Mouse (Mus musculus) liver, embryonic 13.5 days (tissue): ENCODE data around the gene Ube2d2b. TPM values are rescaled to one million over a fixed set of nuclear protein-coding genes. Genes with fewer than 3 reads are reported as not detected.

Experiments used
- ATAC-seq: fragments of 200-750 bp; cut with Nextera tagmentation; 2 replicates; pipeline ENCODE4 v1.8.0; 2017; ENCODE audit warnings: low read depth, mild to moderate bottlenecking, moderate number of reproducible peaks, moderate library complexity
- DNase-seq: peaks from one replicate; pipeline ENCODE4 v3.0.0; 2022
- H3K27ac ChIP-seq: fragments of 300-500 bp; sonication (generic); 2 replicates; pipeline ENCODE4 v1.5.1; 2015; ENCODE audit warnings: moderate library complexity, mild to moderate bottlenecking, inconsistent platforms
- H3K27me3 ChIP-seq: fragments of 300-500 bp; sonication (generic); 2 replicates; pipeline ENCODE4 v1.6.1; 2015; ENCODE audit warnings: mild to moderate bottlenecking, inconsistent platforms
- H3K36me3 ChIP-seq: fragments of 300-500 bp; sonication (generic); 2 replicates; pipeline ENCODE4 v1.6.1; 2015; ENCODE audit warnings: mild to moderate bottlenecking, inconsistent platforms
- H3K4me1 ChIP-seq: fragments of 300-500 bp; sonication (generic); replicated peaks from 2 replicates; pipeline ENCODE4 v1.6.1; 2015; ENCODE audit warnings: inconsistent platforms
- H3K4me2 ChIP-seq: fragments of 300-500 bp; sonication (generic); 2 replicates; pipeline ENCODE4 v1.6.1; 2015; ENCODE audit warnings: inconsistent platforms, mild to moderate bottlenecking, moderate library complexity
- H3K4me3 ChIP-seq: fragments of 300-500 bp; sonication (generic); replicated peaks from 2 replicates; pipeline ENCODE4 v1.5.1; 2015; ENCODE audit warnings: mild to moderate bottlenecking, inconsistent platforms
- H3K9ac ChIP-seq: fragments of 300-500 bp; sonication (generic); 2 replicates; pipeline ENCODE4 v1.6.1; 2015; ENCODE audit warnings: mild to moderate bottlenecking, inconsistent platforms
- H3K9me3 ChIP-seq: fragments of 300-500 bp; sonication (generic); replicated peaks from 2 replicates; pipeline ENCODE4 v1.6.1; 2016; ENCODE audit warnings: inconsistent platforms
- WGBS: fragments of 180-500 bp; shearing (Covaris S2); methylation state at CpG from one replicate; pipeline ENCODE4 v1.1.7; 2015; ENCODE audit not compliant: insufficient replicate concordance; 5-methylcytosine and 5-hydroxymethylcytosine counted together
- polyA plus RNA-seq: library from polyadenylated mRNA; unstranded; fragments of >200 nt; fragmentation: Nextera tagmentation; extraction: Ambion mirVana; gene quantifications from 2 replicates; pipeline ENCODE4 v1.2.1, GENCODE M21; 2015

Ube2d2b gene
- polyA plus RNA-seq, 1 experiment from 2014 or later: 0.09 TPM

GRCm38 (mm10) chr5:107807496-107807895 lies 22.4 kb upstream of the Ube2d2b start:
- no peak overlapping the region for H3K27ac ChIP-seq
- DNase-seq: no peak
- H3K9me3 ChIP-seq: no peaks in the 10 kb centered on the region
- no peaks in the 10 kb centered on the region for H3K4me1 ChIP-seq
- peaks cover 49% of the 10 kb centered on the region for H3K36me3 ChIP-seq
- 85% methylated on average over 4 of the region's 4 CpGs for WGBS
- H3K9ac ChIP-seq: no peak overlapping the region
- no peak overlapping the region for H3K4me2 ChIP-seq
- no peak for ATAC-seq
- H3K27me3 ChIP-seq: no peaks in the 10 kb centered on the region
- H3K4me3 ChIP-seq: no peak overlapping the region

- H3K4me3 ChIP-seq: no peak overlapping the region
- WGBS: 85% methylated on average over 2 of the region's 2 CpGs
- no peak overlapping the region for H3K9ac ChIP-seq
- ATAC-seq (no peak), DNase-seq (no peak)
- H3K36me3 ChIP-seq: peaks cover 82% of the 10 kb centered on the region
- H3K4me1 ChIP-seq: no peaks in the 10 kb centered on the region
- no peak overlapping the region for H3K27ac ChIP-seq
- no peaks in the 10 kb centered on the region for H3K27me3 ChIP-seq
- no peak overlapping the region for H3K4me2 ChIP-seq
- H3K9me3 ChIP-seq: no peaks in the 10 kb centered on the region
Measured at GRCm38 (mm10) chr5:107814651-107815050, 15.2 kb upstream of the Ube2d2b start.

GRCm38 (mm10) chr5:107822521-107822920 lies 7.4 kb upstream of the Ube2d2b start:
- Histone ChIP-seq H3K4me2 (no peak overlapping the region), H3K27me3 (no peaks in the 10 kb centered on the region), H3K4me1 (peaks cover 15% of the 10 kb centered on the region), H3K36me3 (peaks cover 25% of the 10 kb centered on the region), H3K27ac (no peak overlapping the region), H3K9ac (no peak overlapping the region), H3K9me3 (no peaks in the 10 kb centered on the region), H3K4me3 (no peak overlapping the region)
- DNase-seq: no peak
- WGBS: 76% methylated on average over 1 of the region's 1 CpGs
- peak; percentile 47 for ATAC-seq

- no peak overlapping the region for H3K4me3 ChIP-seq
- WGBS: 83% methylated on average over 3 of the region's 3 CpGs
- no peak overlapping the region for H3K27ac ChIP-seq
- H3K27me3 ChIP-seq: no peaks in the 10 kb centered on the region
- no peak overlapping the region for H3K9ac ChIP-seq
- DNase-seq (no peak), ATAC-seq (no peak)
- H3K4me1 ChIP-seq: peaks cover 16% of the 10 kb centered on the region
- peaks cover 27% of the 10 kb centered on the region for H3K36me3 ChIP-seq
- no peaks in the 10 kb centered on the region for H3K9me3 ChIP-seq
- no peak overlapping the region for H3K4me2 ChIP-seq
Measured at GRCm38 (mm10) chr5:107831351-107831750, 1.5 kb downstream of the Ube2d2b start.

- H3K4me1 ChIP-seq: peaks cover 24% of the 10 kb centered on the region
Measured at GRCm38 (mm10) chr5:107834287-107834686, 4.4 kb downstream of the Ube2d2b start.

GRCm38 (mm10) chr5:107838891-107839644 lies 9.2 kb downstream of the Ube2d2b start:
- Histone ChIP-seq H3K4me3 (no peak overlapping the region), H3K9ac (no peak overlapping the region), H3K4me2 (no peak overlapping the region), H3K4me1 (peaks cover 28% of the 10 kb centered on the region), H3K36me3 (peaks cover 35% of the 10 kb centered on the region), H3K27me3 (no peaks in the 10 kb centered on the region), H3K9me3 (no peaks in the 10 kb centered on the region), H3K27ac (peak overlapping the region; percentile 11)
- DNase-seq: no peak
- ATAC-seq: peak; percentile 63
- 41% methylated on average over 3 of the region's 3 CpGs for WGBS

More at GRCm38 (mm10) chr5:107834287-107834686, 4.4 kb downstream of the Ube2d2b start:
- no peak overlapping the region for H3K4me2 ChIP-seq
- H3K36me3 ChIP-seq: peaks cover 27% of the 10 kb centered on the region
- H3K27ac ChIP-seq: no peak overlapping the region
- H3K27me3 ChIP-seq: no peaks in the 10 kb centered on the region
- DNase-seq (no peak), ATAC-seq (no peak)
- H3K4me3 ChIP-seq: no peak overlapping the region
- H3K9ac ChIP-seq: no peak overlapping the region
- no peaks in the 10 kb centered on the region for H3K9me3 ChIP-seq
- 77% methylated on average over 1 of the region's 1 CpGs for WGBS

GRCm38 (mm10) chr5:107840549-107841238 lies 10.8 kb downstream of the Ube2d2b start:
- Histone ChIP-seq H3K27ac (peak overlapping the region; percentile 29; the same call in 1 of the 2 replicates), H3K36me3 (peaks cover 37% of the 10 kb centered on the region), H3K4me3 (no peak overlapping the region), H3K9ac (no peak overlapping the region), H3K27me3 (no peaks in the 10 kb centered on the region), H3K4me1 (peaks cover 25% of the 10 kb centered on the region), H3K9me3 (no peaks in the 10 kb centered on the region), H3K4me2 (no peak overlapping the region)
- DNase-seq (no peak), ATAC-seq (no peak)
- WGBS: 79% methylated on average over 5 of the region's 5 CpGs

GRCm38 (mm10) chr5:107847349-107847748 lies 17.4 kb downstream of the Ube2d2b start:
- H3K9ac ChIP-seq: no peak overlapping the region
- no peaks in the 10 kb centered on the region for H3K27me3 ChIP-seq
- H3K27ac ChIP-seq: no peak overlapping the region
- DNase-seq: no peak
- H3K9me3 ChIP-seq: no peaks in the 10 kb centered on the region
- no peak overlapping the region for H3K4me3 ChIP-seq
- WGBS: 87% methylated on average over 5 of the region's 5 CpGs
- no peak overlapping the region for H3K4me2 ChIP-seq
- peaks cover 33% of the 10 kb centered on the region for H3K36me3 ChIP-seq
- ATAC-seq: no peak
- H3K4me1 ChIP-seq: peaks cover 17% of the 10 kb centered on the region

- H3K9ac ChIP-seq: no peak overlapping the region
- H3K27ac ChIP-seq: no peak overlapping the region
- WGBS: 73% methylated on average over 2 of the region's 2 CpGs
- ATAC-seq (no peak), DNase-seq (no peak)
- H3K4me1 ChIP-seq: peaks cover 22% of the 10 kb centered on the region
- H3K4me3 ChIP-seq: no peak overlapping the region
- no peak overlapping the region for H3K4me2 ChIP-seq
- H3K27me3 ChIP-seq: no peaks in the 10 kb centered on the region
- H3K9me3 ChIP-seq: no peaks in the 10 kb centered on the region
- peaks cover 37% of the 10 kb centered on the region for H3K36me3 ChIP-seq
Measured at GRCm38 (mm10) chr5:107847817-107848216, 17.9 kb downstream of the Ube2d2b start.

- Histone ChIP-seq H3K36me3 (peaks cover 33% of the 10 kb centered on the region), H3K27ac (no peak overlapping the region), H3K4me1 (peaks cover 32% of the 10 kb centered on the region), H3K9me3 (no peaks in the 10 kb centered on the region), H3K4me2 (no peak overlapping the region), H3K9ac (no peak overlapping the region), H3K4me3 (no peak overlapping the region), H3K27me3 (no peaks in the 10 kb centered on the region)
- WGBS: 80% methylated on average over 4 of the region's 4 CpGs
- DNase-seq: no peak
- no peak for ATAC-seq
Measured at GRCm38 (mm10) chr5:107848964-107849363, 19.1 kb downstream of the Ube2d2b start.

- ATAC-seq (peak; percentile 33), DNase-seq (no peak)
- Histone ChIP-seq H3K4me3 (no peak overlapping the region), H3K4me2 (no peak overlapping the region), H3K36me3 (peaks cover 33% of the 10 kb centered on the region), H3K4me1 (peaks cover 49% of the 10 kb centered on the region), H3K9ac (no peak overlapping the region; the same call in 1 of the 2 replicates), H3K27me3 (no peaks in the 10 kb centered on the region), H3K27ac (peak overlapping the region; percentile 4; the same call in 1 of the 2 replicates), H3K9me3 (no peaks in the 10 kb centered on the region)
- WGBS: 34% methylated on average over 6 of the region's 6 CpGs
Measured at GRCm38 (mm10) chr5:107853807-107854206, 23.9 kb downstream of the Ube2d2b start.
